Mouse (Mus musculus) myocyte (in vitro differentiated cells): ENCODE results near the gene Ffar2.

ENCODE experiments used
- E2F4 ChIP-seq: IDR thresholded peaks from one replicate; pipeline ENCODE4 v1.6.1; 2011; ENCODE audit warnings: mild to moderate bottlenecking, control low read depth, moderate library complexity; ENCODE audit not compliant: insufficient read depth
- MAX ChIP-seq: IDR thresholded peaks from one replicate; pipeline ENCODE4 v1.6.1; 2011; ENCODE audit warnings: low read depth, mild to moderate bottlenecking, control low read depth
- MYOD1 ChIP-seq, 3 experiments: IDR thresholded peaks; one replicate each; pipeline ENCODE4 v1.6.1; 2011; ENCODE audit warnings: control low read depth in 2 of 3, low read depth in 2 of 3, mild to moderate bottlenecking in 2 of 3, moderate library complexity in 1 of 3; ENCODE audit not compliant: insufficient read length in 2 of 3, control insufficient read depth in 1 of 3
- MYOG ChIP-seq, 3 experiments: IDR thresholded peaks; one replicate each; pipeline ENCODE4 v1.6.1; 2011; ENCODE audit warnings: control low read depth in 2 of 3, low read depth in 2 of 3, mild to moderate bottlenecking in 2 of 3; ENCODE audit not compliant: insufficient read length in 2 of 3, control insufficient read depth in 1 of 3, insufficient read depth in 1 of 3
- POLR2A ChIP-seq: IDR thresholded peaks from one replicate; pipeline ENCODE4 v1.6.1; 2011; ENCODE audit warnings: low read depth, mild to moderate bottlenecking, control low read depth, moderate library complexity; ENCODE audit not compliant: insufficient read length
- TCF3 ChIP-seq: IDR thresholded peaks from one replicate; pipeline ENCODE4 v1.6.1; 2011; ENCODE audit warnings: low read depth, control low read depth; ENCODE audit not compliant: insufficient read length
- USF1 ChIP-seq: IDR thresholded peaks from one replicate; pipeline ENCODE4 v1.6.1; 2011; ENCODE audit warnings: low read depth, mild to moderate bottlenecking, control low read depth, moderate library complexity

GRCm38 (mm10) chr7:30861464-30861863 lies 37.9 kb upstream of the Ffar2 start, which contains the start of gene Ffar1:
- TF ChIP-seq USF1 (no peak), MYOD1 (IDR thresholded peaks at IDR 0.05; ENCODE audit: control insufficient read depth in 1 of 3, insufficient read length in 2 of 3, low read depth in 2 of 3) (no peak), POLR2A (no peak), MAX (no peak), TCF3 (no peak), MYOG (IDR thresholded peaks at IDR 0.05; ENCODE audit: control insufficient read depth in 1 of 3, insufficient read depth in 1 of 3, insufficient read length in 2 of 3, low read depth in 2 of 3) (no peak), E2F4 (no peak)
